Mouse (Mus musculus): ENCODE data around the gene Grm4. TPM values are rescaled to one million over a fixed set of nuclear protein-coding genes. Genes with fewer than 3 reads are reported as not detected.

Grm4 gene
- total RNA-seq, 4 experiments from 2014 or later = 2.6 to 3.9 (median 3.2) TPM

DNA sequence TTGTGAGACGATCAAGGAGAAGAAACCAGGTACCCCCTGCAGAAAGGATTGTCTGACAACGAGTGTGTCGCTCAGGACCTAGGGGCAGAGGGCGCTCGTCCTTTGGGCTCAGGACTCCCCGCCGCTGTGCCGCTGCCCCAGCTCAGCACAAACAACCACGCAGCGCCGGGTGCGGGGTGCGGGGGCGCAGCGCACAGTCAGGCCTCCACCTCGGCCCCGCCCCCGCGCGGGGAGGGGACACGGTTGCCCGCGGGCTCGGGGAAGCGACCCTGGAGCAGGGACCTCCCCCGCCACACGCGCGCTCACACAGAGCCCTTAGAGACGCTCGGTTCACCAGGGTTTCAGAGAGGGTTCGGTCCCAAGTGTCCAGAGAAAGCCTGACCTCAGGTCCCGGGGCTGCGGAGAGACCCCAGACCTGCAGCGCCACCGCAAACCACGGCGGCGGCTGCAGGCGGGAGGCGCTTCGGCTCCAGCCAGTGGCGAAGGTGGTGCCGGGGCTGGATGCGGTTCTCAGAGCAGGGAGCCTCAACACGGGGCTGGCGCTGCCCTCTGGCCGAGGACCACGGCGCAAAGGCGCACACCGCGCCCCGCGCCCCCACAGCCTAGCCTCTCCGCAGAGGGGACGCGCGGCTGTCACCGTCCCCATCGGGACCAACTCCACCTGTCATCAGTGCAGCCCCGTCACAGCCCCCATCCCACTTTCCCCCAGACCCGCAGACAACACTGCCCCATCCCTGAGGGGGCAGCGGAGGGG lies 9.2 kb downstream of the Grm4 start:
- DNase-seq = no peak

DNA sequence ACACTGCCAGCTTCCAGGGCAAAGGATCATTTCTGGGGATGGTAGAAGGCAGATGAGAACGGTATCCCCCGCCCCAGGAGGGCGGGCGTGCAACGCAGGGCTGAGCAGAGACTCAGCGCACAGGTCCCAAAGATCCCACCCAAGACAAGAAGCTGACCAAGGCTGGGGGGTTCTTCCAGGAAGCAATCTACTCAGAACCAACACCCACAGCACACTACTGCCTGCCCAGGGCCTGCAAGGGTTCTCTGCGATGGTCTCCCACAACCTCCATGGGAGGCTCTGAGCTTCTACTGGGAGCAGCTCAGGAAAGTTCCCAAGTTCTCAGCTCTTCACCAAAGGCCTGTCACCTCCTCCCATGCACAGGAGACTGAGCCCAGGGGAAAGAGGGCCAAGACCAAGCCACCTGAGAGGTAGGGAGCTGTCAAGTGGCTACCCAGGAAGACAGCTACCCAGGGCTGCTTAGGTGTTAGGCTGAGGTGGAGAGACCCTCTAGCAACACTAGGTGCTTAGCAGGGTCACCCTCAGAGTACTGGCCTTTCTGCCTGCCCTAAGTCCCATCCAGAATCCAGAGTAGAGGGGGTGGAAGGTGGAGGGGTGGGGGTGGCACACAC lies 10.0 kb downstream of the Grm4 start:
- DNase-seq = no peak

- DNase-seq = no peak
Observed at GRCm38 (mm10) chr17:27510258-27511124, 10.7 kb downstream of the Grm4 start.

DNA sequence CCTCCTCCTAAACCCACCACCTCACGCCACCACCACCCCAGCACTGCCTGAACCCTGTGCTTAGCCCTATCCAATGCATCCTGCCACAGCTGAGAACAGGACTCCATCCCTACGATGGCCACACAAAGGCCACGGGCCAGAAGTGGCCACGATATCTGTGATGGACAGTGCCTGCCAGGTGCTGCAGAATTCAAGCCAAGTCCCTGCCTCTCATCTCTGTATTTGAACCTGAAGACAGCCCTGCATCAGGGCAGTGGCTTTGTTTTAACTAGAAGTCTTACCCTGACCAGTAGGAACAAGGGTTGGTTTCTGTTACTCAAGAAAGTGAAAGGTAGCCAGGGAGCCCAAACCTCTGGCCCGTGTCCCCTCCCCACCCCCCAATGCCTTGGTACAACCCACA lies 12.1 kb downstream of the Grm4 start:
- no peak for DNase-seq

DNA sequence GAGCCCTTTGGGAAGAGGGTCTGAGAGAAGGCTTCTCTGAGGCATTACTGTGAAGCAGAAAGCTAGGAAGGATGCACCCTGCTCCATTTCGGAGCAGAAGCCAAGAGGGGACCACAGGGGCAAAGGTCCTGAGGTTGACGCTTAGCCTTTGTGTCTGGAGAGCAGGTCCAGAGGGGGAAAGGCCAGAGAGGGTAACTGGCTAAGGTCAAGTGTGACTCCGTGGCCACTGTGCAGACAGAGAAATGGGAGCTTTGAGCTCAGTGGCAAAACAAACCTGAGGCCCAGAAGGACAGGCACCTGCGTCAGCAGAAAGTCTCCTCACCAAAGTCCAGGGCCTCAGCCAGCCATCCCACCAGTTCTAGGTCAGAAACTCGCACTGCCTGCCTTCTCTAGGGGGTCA lies 12.7 kb downstream of the Grm4 start:
- DNase-seq = no peak

- DNase-seq = no peak
Observed at GRCm38 (mm10) chr17:27508002-27508401, 13.2 kb downstream of the Grm4 start.

DNA sequence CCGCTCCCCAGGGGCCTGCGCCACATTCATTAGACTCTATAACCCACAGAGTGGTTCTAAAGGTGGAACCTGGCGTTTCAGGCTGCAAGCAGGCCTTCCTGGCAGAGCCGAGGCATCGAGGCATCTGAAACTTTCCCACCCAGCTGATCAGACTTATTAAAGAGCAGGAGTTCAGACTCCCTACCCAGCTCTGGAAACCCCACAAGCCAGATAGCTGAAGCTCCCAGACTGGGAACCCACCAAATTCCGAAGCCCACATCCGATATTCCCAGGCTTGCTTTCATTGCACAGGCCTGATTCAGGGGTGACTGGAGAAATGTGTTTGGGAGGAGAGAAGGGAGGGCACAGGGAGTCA lies 13.6 kb downstream of the Grm4 start:
- DNase-seq = no peak

- no peak for DNase-seq
Observed at GRCm38 (mm10) chr17:27506871-27507590, 14.2 kb downstream of the Grm4 start.

- DNase-seq = no peak
Observed at GRCm38 (mm10) chr17:27506362-27506761, 14.8 kb downstream of the Grm4 start.

GRCm38 (mm10) chr17:27505221-27505881 lies 15.9 kb downstream of the Grm4 start:
- DNase-seq = no peak

GRCm38 (mm10) chr17:27503869-27504268 lies 17.3 kb downstream of the Grm4 start:
- no peak for DNase-seq

DNA sequence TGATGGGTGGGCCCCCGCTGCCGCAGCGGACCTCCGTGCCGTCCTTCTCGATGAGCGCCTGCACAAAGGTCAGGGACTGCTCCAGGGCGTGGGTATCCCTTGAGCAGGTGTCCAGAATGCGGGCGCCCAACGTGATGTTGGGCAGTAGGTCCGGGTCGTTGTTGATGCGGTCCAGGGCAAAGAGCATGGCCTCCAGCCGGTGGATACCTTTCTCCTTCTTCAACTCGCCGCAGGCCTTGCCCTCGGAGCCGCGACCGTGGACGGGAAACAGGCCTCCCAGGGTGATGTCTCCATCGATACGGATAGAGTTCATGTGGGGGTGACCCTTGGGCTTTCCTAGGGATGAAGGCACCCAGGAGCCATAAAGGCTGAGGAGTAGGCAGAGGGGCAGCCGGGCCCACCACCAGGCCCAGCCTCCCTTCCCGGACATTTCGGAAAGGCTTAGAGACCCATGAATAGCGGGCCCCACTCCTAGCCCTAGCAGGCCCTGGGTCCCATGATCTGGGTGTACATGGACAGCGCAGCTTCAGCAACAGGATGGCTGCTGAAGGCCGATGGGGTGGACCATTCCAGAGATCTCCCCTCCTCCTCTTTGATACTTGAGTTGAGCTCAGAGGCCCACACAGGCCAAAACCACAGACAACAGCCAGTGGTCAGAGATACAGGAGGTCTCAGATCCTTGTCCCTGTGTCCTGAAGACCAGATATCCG lies 18.3 kb downstream of the Grm4 start:
- no peak for DNase-seq

DNA sequence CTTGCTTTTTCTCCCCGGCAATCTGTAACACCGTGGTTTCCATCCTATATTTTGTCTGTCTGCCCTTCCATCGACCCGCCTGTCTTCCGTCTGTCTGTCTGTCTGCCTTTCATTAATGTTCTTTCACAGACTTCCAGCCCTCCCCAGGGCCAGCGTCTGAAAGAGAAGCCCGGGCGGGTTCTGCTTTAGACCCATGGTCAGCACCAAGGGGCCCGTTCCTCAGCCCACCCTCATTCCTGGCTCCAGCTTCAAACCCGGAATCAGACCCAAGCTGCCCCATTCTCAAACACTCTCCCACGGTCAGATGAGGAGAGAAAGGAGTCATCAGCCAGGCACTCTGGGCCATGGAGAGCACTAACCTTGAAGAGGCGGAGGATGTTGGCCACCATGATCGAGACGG lies 18.9 kb downstream of the Grm4 start:
- no peak for DNase-seq

- no peak for DNase-seq
Observed at GRCm38 (mm10) chr17:27501331-27502251, 19.6 kb downstream of the Grm4 start.

DNA sequence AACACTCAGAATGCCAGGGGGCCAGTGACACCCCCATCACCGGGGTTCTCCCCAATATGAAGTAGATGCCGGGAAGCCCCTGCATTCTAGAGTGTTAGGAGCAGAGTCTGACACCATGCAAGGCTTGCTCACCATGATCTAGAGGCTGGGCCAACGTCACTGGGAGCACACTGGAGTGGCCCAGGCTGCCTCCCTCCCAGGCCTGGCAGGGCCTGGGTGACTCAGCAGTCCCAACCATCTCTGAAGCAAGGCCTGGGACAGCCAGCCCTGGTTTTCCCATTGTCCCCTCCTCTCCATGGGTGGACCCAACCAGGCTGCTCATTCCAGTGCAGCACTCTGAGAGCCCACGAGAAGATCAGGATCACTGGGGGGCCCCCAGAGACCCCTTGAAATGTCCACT lies 20.4 kb downstream of the Grm4 start:
- DNase-seq = no peak

DNA sequence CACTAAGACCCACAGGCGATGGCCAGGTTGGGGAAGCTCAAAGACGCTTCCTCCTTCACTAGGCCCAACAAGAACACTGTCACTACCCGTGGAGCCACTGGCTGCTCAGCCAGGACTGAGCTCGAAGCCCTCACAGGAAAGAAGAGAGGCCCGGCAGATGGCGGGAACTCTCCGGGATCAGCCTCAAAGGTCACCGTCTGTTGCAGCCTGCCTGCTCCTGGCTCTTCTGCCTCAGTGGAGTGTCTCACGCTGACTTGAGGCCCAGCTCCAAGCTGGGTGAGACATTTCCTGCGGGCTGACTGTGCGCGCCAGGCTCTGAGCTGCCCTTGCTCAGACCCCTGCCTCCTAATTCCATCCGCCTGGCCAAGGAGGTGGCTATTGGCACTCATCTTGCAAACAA lies 22.1 kb downstream of the Grm4 start:
- no peak for DNase-seq

DNA sequence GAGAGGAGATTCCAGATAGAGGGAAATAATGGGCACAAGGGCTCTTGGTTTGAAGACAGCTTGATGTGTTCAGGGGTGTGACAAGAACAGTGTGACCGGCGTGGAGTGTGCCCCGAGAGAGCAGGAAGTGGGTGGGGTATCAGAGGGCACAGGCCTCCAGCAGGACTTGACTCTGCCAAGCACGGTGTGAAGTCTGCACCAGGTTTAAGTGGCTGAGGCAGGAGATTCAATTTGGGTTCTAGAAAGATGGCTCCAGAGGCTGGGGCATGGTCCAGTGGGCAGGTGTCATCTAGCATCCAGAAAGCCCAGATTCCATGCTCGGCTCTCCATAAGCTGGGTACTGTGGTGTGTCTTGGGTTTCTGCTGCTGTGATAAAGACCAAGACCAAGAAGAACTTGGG lies 23.4 kb downstream of the Grm4 start:
- DNase-seq = no peak

DNA sequence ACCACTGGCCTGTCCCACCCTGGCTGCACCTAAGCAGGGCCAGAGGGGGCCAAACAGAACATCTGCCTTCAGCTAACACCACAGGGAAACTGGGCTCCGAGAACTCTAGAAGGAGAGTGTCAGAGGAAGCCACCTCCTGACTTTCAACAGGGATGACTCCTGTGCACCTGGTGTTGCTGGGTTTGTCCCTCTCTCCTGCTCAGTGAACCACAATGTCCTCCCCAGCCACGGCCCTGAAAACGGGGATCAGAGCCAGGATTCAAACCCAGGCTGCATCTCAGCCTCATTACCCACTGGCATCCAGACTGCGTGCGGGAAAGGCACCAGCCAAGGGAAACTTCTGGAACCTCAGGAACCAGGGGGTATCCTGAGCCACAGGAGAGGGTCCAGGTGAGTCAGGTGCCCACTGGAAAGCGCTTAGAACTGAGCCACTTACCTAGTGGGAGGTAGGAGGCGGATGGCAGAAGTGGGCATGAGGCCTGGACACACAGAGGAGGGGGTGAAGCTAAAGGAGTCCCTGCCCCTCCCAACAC lies 26.1 kb downstream of the Grm4 start:
- no peak for DNase-seq

DNA sequence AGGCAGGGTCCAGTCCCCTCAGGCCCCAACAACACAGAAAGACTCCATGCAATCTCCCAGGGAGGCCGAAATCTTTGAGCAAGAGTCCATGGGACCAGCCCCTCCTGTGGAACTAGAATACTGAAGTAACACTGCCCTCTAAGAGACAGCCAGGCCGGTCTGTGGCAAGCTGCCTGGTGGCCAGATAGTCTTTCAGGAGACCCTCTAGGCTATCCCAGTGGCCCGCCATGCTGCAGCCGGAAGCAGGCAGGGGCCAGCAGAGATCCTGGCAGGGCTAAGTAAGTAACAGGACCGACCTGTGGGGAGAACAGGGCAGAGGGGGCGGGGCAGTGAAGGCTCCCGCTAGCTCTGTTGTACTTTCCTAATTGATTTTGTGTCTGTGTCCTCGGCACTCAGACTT lies 27.2 kb downstream of the Grm4 start:
- DNase-seq = no peak

GRCm38 (mm10) chr17:27493389-27493788 lies 27.8 kb downstream of the Grm4 start:
- no peak for DNase-seq

Data from adrenal gland, adult 8-10 months (tissue).